Mouse (Mus musculus) lung, postnatal 0 days (tissue): ENCODE data around the gene Syde1. TPM values are rescaled to one million over a fixed set of nuclear protein-coding genes. Genes with fewer than 3 reads are reported as not detected.

ENCODE experiments used
- ATAC-seq: fragments of 200-750 bp; cut with Nextera tagmentation; 2 replicates; pipeline ENCODE4 v1.8.0; 2017; ENCODE audit warnings: moderate library complexity
- DNase-seq: peaks from one replicate; pipeline ENCODE4 v3.0.0-alpha.2; 2016; ENCODE audit warnings: low spot score
- H3K27ac ChIP-seq: fragments of 300-500 bp; sonication (generic); 2 replicates; pipeline ENCODE4 v1.5.1; 2014; ENCODE audit warnings: antibody characterized with exemption, mild to moderate bottlenecking, low read length, mixed read lengths
- H3K27me3 ChIP-seq: fragments of 300-500 bp; sonication (generic); replicated peaks from 2 replicates; pipeline ENCODE4 v1.6.1; 2014; ENCODE audit warnings: low read length, mixed read lengths; ENCODE audit not compliant: insufficient read depth
- H3K36me3 ChIP-seq: fragments of 300-500 bp; sonication (generic); 2 replicates; pipeline ENCODE4 v1.6.1; 2014; ENCODE audit warnings: low read length, mixed read lengths; ENCODE audit not compliant: insufficient read depth
- H3K4me1 ChIP-seq: fragments of 300-500 bp; sonication (generic); 2 replicates; pipeline ENCODE4 v1.6.1; 2014; ENCODE audit warnings: antibody characterized with exemption, low read depth, low read length, mixed read lengths; ENCODE audit not compliant: insufficient read depth
- H3K4me2 ChIP-seq: fragments of 300-500 bp; sonication (generic); replicated peaks from 2 replicates; pipeline ENCODE4 v1.6.1; 2014; ENCODE audit warnings: low read depth, mild to moderate bottlenecking, low read length, moderate library complexity, mixed read lengths
- H3K4me3 ChIP-seq: fragments of 300-500 bp; sonication (generic); 2 replicates; pipeline ENCODE4 v1.5.1; 2014; ENCODE audit warnings: low read depth, low read length
- H3K9ac ChIP-seq: fragments of 300-500 bp; sonication (generic); replicated peaks from 2 replicates; pipeline ENCODE4 v1.6.1; 2014; ENCODE audit warnings: low read depth, mild to moderate bottlenecking
- H3K9me3 ChIP-seq: fragments of 300-500 bp; sonication (generic); 2 replicates; pipeline ENCODE4 v1.6.1; 2016; ENCODE audit warnings: low read length, mixed read lengths
- CTCF ChIP-seq: IDR thresholded peaks from 2 replicates; pipeline ENCODE4 v1.5.1; 2016; ENCODE audit warnings: antibody characterized with exemption, mild to moderate bottlenecking
- EP300 ChIP-seq: IDR thresholded peaks from 2 replicates; pipeline ENCODE4 v1.6.1; 2016; ENCODE audit warnings: antibody characterized with exemption, mild to moderate bottlenecking, control low read depth
- WGBS: fragments of 180-500 bp; shearing (Covaris S2); extraction: QIAGEN DNeasy Blood & Tissue Kit; methylation state at CpG from one replicate; pipeline ENCODE4 v1.1.7; 2014; 5-methylcytosine and 5-hydroxymethylcytosine counted together
- polyA plus RNA-seq: library from polyadenylated mRNA; unstranded; fragments of >200 nt; fragmentation: Nextera tagmentation; extraction: Ambion mirVana; gene quantifications from 2 replicates; pipeline ENCODE4 v1.2.1, GENCODE M21; 2015

Gene Syde1
- polyA plus RNA-seq, 1 experiment from 2014 or later = 16.1 TPM

- Histone ChIP-seq H3K4me2 (peak within 1 kb of the TSS; percentile 76), H3K9ac (peak within 1 kb of the TSS; percentile 66), H3K36me3 (peaks cover 5% of the 10 kb centered on the region; the same call in 1 of the 2 replicates), H3K4me1 (peaks cover 5% of the 10 kb centered on the region; the same call in 1 of the 2 replicates), H3K27ac (peak within 1 kb of the TSS; percentile 97), H3K9me3 (no peaks in the 10 kb centered on the region), H3K4me3 (peak within 1 kb of the TSS; percentile 59), H3K27me3 (no peaks in the 10 kb centered on the region)
- peak; percentile 99 for DNase-seq
- WGBS = under 1% methylated on average over 51 of the region's 51 CpGs
- ATAC-seq = peak; percentile 91
- TF ChIP-seq EP300 (peak; percentile 39; the same call in 1 of the 2 replicates), CTCF (peak; percentile 61)
Observed at GRCm38 (mm10) chr10:78574250-78575104, 17.3 kb downstream of the Syde1 start, which contains the start of gene Ilvbl. Gene Ilvbl (plus strand): TSS chr10:78574346.

GRCm38 (mm10) chr10:78573226-78573625 lies 18.5 kb downstream of the Syde1 start:
- WGBS = 79% methylated on average over 3 of the region's 3 CpGs
- H3K27me3 ChIP-seq = no peaks in the 10 kb centered on the region
- peaks cover 5% of the 10 kb centered on the region; the same call in 1 of the 2 replicates for H3K36me3 ChIP-seq
- TF ChIP-seq EP300 = no peak
- TF ChIP-seq CTCF = no peak
- peaks cover 5% of the 10 kb centered on the region; the same call in 1 of the 2 replicates for H3K4me1 ChIP-seq
- ATAC-seq = no peak
- no peak overlapping the region for H3K4me2 ChIP-seq
- no peak overlapping the region for H3K9ac ChIP-seq
- DNase-seq = no peak
- H3K27ac ChIP-seq = no peak overlapping the region
- no peaks in the 10 kb centered on the region for H3K9me3 ChIP-seq
- H3K4me3 ChIP-seq = no peak overlapping the region

- Histone ChIP-seq H3K9me3 (no peaks in the 10 kb centered on the region), H3K36me3 (no peaks in the 10 kb centered on the region), H3K4me2 (no peak overlapping the region), H3K27me3 (no peaks in the 10 kb centered on the region), H3K27ac (no peak overlapping the region), H3K4me3 (no peak overlapping the region), H3K9ac (no peak overlapping the region), H3K4me1 (peaks cover 4% of the 10 kb centered on the region; the same call in 1 of the 2 replicates)
- TF ChIP-seq CTCF = no peak
- TF ChIP-seq EP300 = no peak
- peak; percentile 37 for DNase-seq
- 54% methylated on average over 2 of the region's 2 CpGs for WGBS
- no peak for ATAC-seq
Observed at GRCm38 (mm10) chr10:78570897-78571296, 20.9 kb downstream of the Syde1 start.

- 46% methylated on average over 6 of the region's 6 CpGs for WGBS
- ATAC-seq (no peak), DNase-seq (no peak)
- no peaks in the 10 kb centered on the region for H3K27me3 ChIP-seq
- H3K4me2 ChIP-seq = no peak overlapping the region
- no peak overlapping the region for H3K4me3 ChIP-seq
- no peaks in the 10 kb centered on the region for H3K36me3 ChIP-seq
- no peak overlapping the region for H3K27ac ChIP-seq
- no peak overlapping the region for H3K9ac ChIP-seq
- TF ChIP-seq CTCF (no peak), EP300 (no peak)
- no peaks in the 10 kb centered on the region for H3K9me3 ChIP-seq
- H3K4me1 ChIP-seq = no peaks in the 10 kb centered on the region
Observed at GRCm38 (mm10) chr10:78570416-78570815, 21.3 kb downstream of the Syde1 start.

GRCm38 (mm10) chr10:78569686-78570085 lies 22.1 kb downstream of the Syde1 start:
- Histone ChIP-seq H3K4me3 (no peak overlapping the region), H3K4me2 (no peak overlapping the region), H3K9ac (no peak overlapping the region), H3K36me3 (no peaks in the 10 kb centered on the region), H3K27me3 (no peaks in the 10 kb centered on the region), H3K9me3 (no peaks in the 10 kb centered on the region), H3K27ac (no peak overlapping the region), H3K4me1 (no peaks in the 10 kb centered on the region)
- 32% methylated on average over 3 of the region's 3 CpGs for WGBS
- no peak for DNase-seq
- no peak for ATAC-seq
- no peak for TF ChIP-seq CTCF
- no peak for TF ChIP-seq EP300

GRCm38 (mm10) chr10:78569191-78569590 lies 22.6 kb downstream of the Syde1 start:
- no peak overlapping the region for H3K4me2 ChIP-seq
- H3K27me3 ChIP-seq = no peaks in the 10 kb centered on the region
- ATAC-seq (no peak), DNase-seq (no peak)
- H3K9ac ChIP-seq = no peak overlapping the region
- 76% methylated on average over 3 of the region's 3 CpGs for WGBS
- no peaks in the 10 kb centered on the region for H3K9me3 ChIP-seq
- no peak overlapping the region for H3K4me3 ChIP-seq
- no peak overlapping the region for H3K27ac ChIP-seq
- no peaks in the 10 kb centered on the region for H3K4me1 ChIP-seq
- no peak for TF ChIP-seq CTCF
- TF ChIP-seq EP300 = no peak
- H3K36me3 ChIP-seq = no peaks in the 10 kb centered on the region
